Mouse (Mus musculus): ENCODE data around the gene Clk3. TPM values are rescaled to one million over a fixed set of nuclear protein-coding genes. Genes with fewer than 3 reads are reported as not detected.
"Not testable (repeated sequence)": the region's sequence is repeated elsewhere in the genome, so short reads cannot be mapped to it uniquely, and the experiment has no call there.

Clk3 gene
- total RNA-seq, 1 experiment from 2014 or later, result 91.1 TPM

GRCm38 (mm10) chr9:57723315-57723715 is 42.3 kb downstream of the Clk3 start:
- peak; percentile 34 for DNase-seq

- DNase-seq, result no peak
Observed at GRCm38 (mm10) chr9:57722371-57722770, 43.3 kb downstream of the Clk3 start.

GRCm38 (mm10) chr9:57720736-57721135 is 44.9 kb downstream of the Clk3 start:
- DNase-seq, result no peak

GRCm38 (mm10) chr9:57718408-57718807 is 47.3 kb downstream of the Clk3 start:
- no peak for DNase-seq

- no peak for DNase-seq
Observed at GRCm38 (mm10) chr9:57712194-57712593, 53.5 kb downstream of the Clk3 start.

- not testable (repeated sequence) for DNase-seq
Observed at GRCm38 (mm10) chr9:57710214-57710613, 55.4 kb downstream of the Clk3 start.

GRCm38 (mm10) chr9:57708720-57709274 is 56.9 kb downstream of the Clk3 start:
- DNase-seq, result peak; percentile 23

- peak; percentile 90 for DNase-seq
Observed at GRCm38 (mm10) chr9:57708068-57708719, 57.5 kb downstream of the Clk3 start, which contains the start of gene Edc3. Gene Edc3 (plus strand): TSS chr9:57708540.

GRCm38 (mm10) chr9:57706496-57706895 is 59.2 kb downstream of the Clk3 start:
- DNase-seq, result no peak

Other genes with a start within 250 kb of the Clk3 start
- 410 and 447 TPM in 2 replicates for gene Cox5a, start 244.6 kb downstream of the Clk3 start, total RNA-seq (2021)
- gene Fam219b, start 228.3 kb downstream of the Clk3 start, total RNA-seq (2021), result 25.2 and 29.2 TPM in 2 replicates
- 37.2 and 46.9 TPM in 2 replicates for gene Mpi, start 213.1 kb downstream of the Clk3 start, total RNA-seq (2021)
- 54.6 and 67.0 TPM in 2 replicates for gene Scamp2, start 204.9 kb downstream of the Clk3 start, total RNA-seq (2021)
- 18.3 and 27.5 TPM in 2 replicates for gene Ulk3, start 176.4 kb downstream of the Clk3 start, total RNA-seq (2021)
- not detected in 2 replicates for gene Cplx3, start 159.6 kb downstream of the Clk3 start, total RNA-seq (2021)
- gene Lman1l, start 145.1 kb downstream of the Clk3 start, total RNA-seq (2021), result not detected in 2 replicates
- gene Csk, start 112.2 kb downstream of the Clk3 start, total RNA-seq (2021), result 70.4 and 105 TPM in 2 replicates
- gene Cyp1a2, start 82.2 kb downstream of the Clk3 start, total RNA-seq (2021), result 5.5 TPM in 1 of 2 replicates, not detected in the other
- 0.12 and 0.57 TPM in 2 replicates for gene Cyp1a1, start 77.9 kb downstream of the Clk3 start, total RNA-seq (2021)
- gene Edc3, start 57.3 kb downstream of the Clk3 start, total RNA-seq (2021), result 10.5 and 11.2 TPM in 2 replicates
- gene Arid3b, start 70.9 kb upstream of the Clk3 start, total RNA-seq (2021), result 3.9 and 4.9 TPM in 2 replicates
- gene Ubl7, start 145.1 kb upstream of the Clk3 start, total RNA-seq (2021), result 82.7 and 89.0 TPM in 2 replicates
- 8.6 and 8.8 TPM in 2 replicates for gene Sema7a, start 174.3 kb upstream of the Clk3 start, total RNA-seq (2021)
- 6,596 and 7,089 TPM in 2 replicates for gene Cyp11a1, start 240.6 kb upstream of the Clk3 start, total RNA-seq (2021)